Comparison of ENCODE assay signal across 8 mouse cellular contexts in the genomic region with DNA sequence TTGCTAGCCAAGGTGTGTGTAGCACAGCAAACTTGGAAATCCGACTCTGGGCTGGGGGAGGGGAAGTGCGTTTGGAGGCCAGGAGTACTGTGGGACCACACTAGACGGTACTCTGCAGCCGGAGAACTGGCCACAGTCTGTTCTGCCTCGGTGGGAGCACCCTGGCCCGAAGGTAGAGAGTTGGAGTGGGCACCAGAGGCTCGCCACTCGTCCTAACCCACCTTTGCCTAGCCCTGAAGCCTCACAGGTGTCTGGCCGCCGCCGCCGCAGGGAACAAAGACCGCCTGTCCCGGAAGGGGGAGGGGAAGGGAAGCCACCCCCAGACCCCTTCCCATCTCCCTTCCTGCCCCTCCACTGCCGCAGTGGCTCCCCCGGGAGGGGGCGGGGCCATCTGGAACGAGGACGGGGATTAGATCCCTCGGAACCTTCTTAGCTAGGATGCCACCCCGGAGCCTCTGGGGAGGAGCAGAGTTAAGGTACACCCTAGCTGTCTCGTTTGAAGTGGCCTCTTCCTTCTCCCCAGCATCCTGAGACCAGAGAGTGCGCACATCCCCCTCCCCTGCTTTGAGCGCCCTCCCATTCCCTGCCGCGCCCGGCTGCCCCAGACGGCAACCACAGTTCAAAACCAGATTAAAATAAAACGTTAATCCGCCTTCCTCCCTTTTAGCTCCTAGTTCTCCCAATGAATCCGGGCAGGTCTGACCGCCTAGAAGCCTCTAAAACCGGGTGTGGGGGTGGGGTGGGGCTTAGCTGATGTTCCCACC.
DNase-seq lines count a peak whose midpoint lies in the region; ATAC-seq lines count a peak whose summit lies in the region.

No protein-coding gene starts in this region.

- H3K27ac ChIP-seq in lung, embryonic 15.5 days: 0 out of 2 replicates have a peak overlapping the region, but pooled peaks have one; percentile 15
- peak overlapping the region; percentile 83; the same call in 1 of the 2 replicates for H3K27ac ChIP-seq in intestine, embryonic 15.5 days
- no peak overlapping the region for H3K27ac ChIP-seq in neural tube, embryonic 11.5 days (ENCODE audit: low read depth, low read length)

- H3K36me3 ChIP-seq in lung, embryonic 15.5 days: no peaks in the 10 kb centered on the region
- no peaks in the 10 kb centered on the region; the same call in 1 of the 2 replicates for H3K36me3 ChIP-seq in intestine, embryonic 15.5 days
- no peaks in the 10 kb centered on the region for H3K36me3 ChIP-seq in neural tube, embryonic 11.5 days (ENCODE audit: control insufficient read depth, insufficient read depth, low read length)

- peak overlapping the region; percentile 58 for H3K4me2 ChIP-seq in lung, embryonic 15.5 days
- H3K4me2 ChIP-seq in intestine, embryonic 15.5 days (replicated peaks): peak overlapping the region; percentile 72
- peak overlapping the region; percentile 31 for H3K4me2 ChIP-seq in neural tube, embryonic 11.5 days (ENCODE audit: low read depth)

- H3K27me3 ChIP-seq in lung, embryonic 15.5 days: peaks cover 98% of the 10 kb centered on the region
- peaks cover 90% of the 10 kb centered on the region for H3K27me3 ChIP-seq in intestine, embryonic 15.5 days (replicated peaks)
- peaks cover 99% of the 10 kb centered on the region for H3K27me3 ChIP-seq in neural tube, embryonic 11.5 days (ENCODE audit: control insufficient read depth, insufficient read depth, low read length)

- no peak for DNase-seq in lung, postnatal 36 days
- DNase-seq in embryo, embryonic 9.5 days (ENCODE audit: extremely low spot score): peak; percentile 59
- peak; percentile 40 for DNase-seq in neural tube, embryonic 11.5 days (ENCODE audit: low spot score)
- no peak for DNase-seq in right cerebral cortex, postnatal 25 days
- DNase-seq in ovary, postnatal 36 days (ENCODE audit: low spot score): no peak
- DNase-seq in urinary bladder, postnatal 36 days (ENCODE audit: low spot score in 2 of 2): no peak

- no peak overlapping the region for H3K9ac ChIP-seq in lung, embryonic 15.5 days
- H3K9ac ChIP-seq in intestine, embryonic 15.5 days: peak overlapping the region; percentile 26; the same call in 1 of the 2 replicates
- H3K9ac ChIP-seq in neural tube, embryonic 11.5 days (ENCODE audit: low read length): no peak overlapping the region

- H3K9me3 ChIP-seq in lung, embryonic 15.5 days: no peaks in the 10 kb centered on the region
- H3K9me3 ChIP-seq in intestine, embryonic 15.5 days: no peaks in the 10 kb centered on the region
- no peaks in the 10 kb centered on the region for H3K9me3 ChIP-seq in neural tube, embryonic 11.5 days (ENCODE audit: control insufficient read depth, low read length)

- ATAC-seq in lung, embryonic 15.5 days (ENCODE audit: borderline replicate concordance, extremely low read depth, low FRiP score, low TSS enrichment): peak; percentile 12
- ATAC-seq in intestine, embryonic 15.5 days: peak; percentile 36
- no peak for ATAC-seq in neural tube, embryonic 11.5 days (ENCODE audit: insufficient read depth, low FRiP score, low TSS enrichment)

- WGBS in lung, embryonic 15.5 days: under 1% methylated on average over 33 of the region's 33 CpGs
- under 1% methylated on average over 33 of the region's 33 CpGs for WGBS in intestine, embryonic 15.5 days
- WGBS in neural tube, embryonic 11.5 days: under 1% methylated on average over 31 of the region's 33 CpGs

- H3K4me3 ChIP-seq in lung, embryonic 15.5 days: peak overlapping the region; percentile 48
- H3K4me3 ChIP-seq in intestine, embryonic 15.5 days (replicated peaks): peak overlapping the region; percentile 47
- H3K4me3 ChIP-seq in neural tube, embryonic 11.5 days (ENCODE audit: low read depth, low read length): peak overlapping the region; percentile 29

- H3K4me1 ChIP-seq in lung, embryonic 15.5 days: peaks cover 51% of the 10 kb centered on the region
- H3K4me1 ChIP-seq in intestine, embryonic 15.5 days (replicated peaks): peaks cover 51% of the 10 kb centered on the region
- peaks cover 22% of the 10 kb centered on the region for H3K4me1 ChIP-seq in neural tube, embryonic 11.5 days (ENCODE audit: control insufficient read depth, insufficient read depth, low read length)

Comparison
In these comparisons a context has a peak if more than half of its experiments do, and no peak if none do; other contexts are left out.
1. DNase-seq: peak in embryo, embryonic 9.5 days (single experiment) and neural tube, embryonic 11.5 days (single experiment); none in lung, postnatal 36 days (single experiment), right cerebral cortex, postnatal 25 days (single experiment), ovary, postnatal 36 days (single experiment) and urinary bladder, postnatal 36 days (0 of 2).
2. Peak in every context shown above with its lines, with median percentiles within 50 percentile points of each other: H3K4me2 ChIP-seq and H3K4me3 ChIP-seq.